Mouse (Mus musculus): ENCODE measurements at regions not wholly inside any gene's neighbourhood (a gene's known extent, or its start where the extent isn't known, plus 50 kb on each side); places are given as distances from the start of the nearest gene placed in this dataset.

DNA sequence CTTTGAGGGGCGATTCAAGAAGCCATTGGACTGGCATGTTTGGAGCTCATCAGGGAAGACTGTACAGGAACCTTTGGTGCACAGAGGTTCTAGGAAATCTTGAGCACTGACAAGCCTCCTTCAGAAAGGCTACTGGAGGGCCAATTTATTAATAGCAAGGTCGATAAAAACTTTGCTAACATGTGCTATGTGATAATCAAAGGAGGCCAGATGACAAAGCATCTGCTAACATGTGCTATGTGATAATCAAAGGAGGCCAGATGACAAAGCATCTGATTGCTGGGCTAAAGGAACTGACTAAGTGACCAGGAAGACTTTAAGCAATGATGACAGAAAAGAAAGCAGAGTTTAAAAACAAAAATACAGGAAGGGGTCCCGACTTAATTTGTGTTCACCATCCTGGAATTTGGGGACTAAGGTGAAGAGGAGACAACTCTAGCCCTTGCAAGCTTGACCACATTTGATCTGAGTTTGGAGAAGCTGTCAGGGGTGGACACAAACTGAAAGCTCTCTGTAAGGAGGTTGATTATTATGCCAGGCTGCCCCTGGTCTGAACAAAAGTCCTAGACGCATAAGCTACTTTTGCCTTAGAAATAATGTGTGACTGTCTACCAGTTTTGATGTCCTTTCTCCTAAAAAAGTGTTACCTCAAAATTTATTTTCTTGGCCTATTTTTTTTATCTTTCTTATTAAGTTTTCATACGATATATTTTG is 455.5 kb upstream of the Fam92a start:
- DNase-seq (ENCODE audit: low spot score in 2 of 2), result no peak

DNA sequence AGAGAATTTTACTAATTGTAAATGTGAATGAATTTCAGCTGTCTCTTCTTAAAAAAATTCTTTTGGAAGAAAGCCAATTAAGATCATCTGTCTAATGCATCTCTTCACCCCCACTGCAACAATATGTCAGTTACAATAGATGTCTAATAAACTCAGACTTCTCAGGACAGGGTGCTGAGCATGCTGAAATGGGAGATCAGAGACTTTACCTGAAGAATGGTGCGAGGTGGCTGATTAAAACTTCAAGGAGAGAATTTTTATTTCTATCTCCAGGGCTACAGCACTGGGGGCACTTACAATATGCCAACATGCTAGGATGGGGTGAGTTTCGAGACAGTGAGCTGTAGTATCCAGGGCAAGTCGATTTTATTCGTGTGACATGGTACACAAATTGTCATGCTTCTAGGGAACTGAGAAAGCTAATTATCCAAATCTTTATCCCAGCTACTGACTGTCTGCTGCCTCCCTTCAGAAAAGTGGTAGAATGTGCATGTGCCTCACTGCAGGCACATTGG is 449.0 kb upstream of the Fam92a start:
- no peak for DNase-seq (ENCODE audit: low spot score in 2 of 2)

DNA sequence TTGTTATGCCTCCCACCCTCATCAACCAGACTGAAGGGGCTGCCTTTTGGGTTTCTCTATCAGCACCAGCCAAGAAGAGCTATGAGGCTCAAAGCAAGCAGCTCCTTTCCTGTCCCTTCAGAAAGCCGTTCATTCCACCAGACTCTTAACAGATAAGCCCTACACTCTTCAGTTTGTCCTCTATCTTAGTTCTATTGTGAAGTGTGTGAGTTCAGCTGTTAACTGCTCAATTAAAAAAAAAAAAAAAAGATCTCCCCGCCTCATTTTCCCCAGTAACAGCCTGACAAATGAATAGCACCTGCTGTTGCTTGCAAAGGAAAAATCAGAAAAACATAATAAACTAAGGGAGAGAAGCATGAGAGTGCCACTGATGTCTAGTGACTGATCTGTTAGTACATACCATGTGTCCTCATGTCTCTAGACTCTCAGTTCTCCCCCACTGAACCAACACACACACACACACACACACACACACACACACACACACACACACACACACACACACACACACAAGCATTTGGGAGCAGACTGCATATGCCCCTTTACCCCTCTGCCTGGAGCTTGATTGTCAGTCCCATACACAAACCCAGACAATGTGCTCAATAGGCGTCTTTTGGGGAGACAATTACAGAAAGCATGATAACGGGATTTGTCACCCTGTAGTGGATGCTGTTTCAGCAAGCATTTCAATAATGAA is 448.4 kb upstream of the Fam92a start:
- no peak for DNase-seq (ENCODE audit: low spot score in 2 of 2)

DNA sequence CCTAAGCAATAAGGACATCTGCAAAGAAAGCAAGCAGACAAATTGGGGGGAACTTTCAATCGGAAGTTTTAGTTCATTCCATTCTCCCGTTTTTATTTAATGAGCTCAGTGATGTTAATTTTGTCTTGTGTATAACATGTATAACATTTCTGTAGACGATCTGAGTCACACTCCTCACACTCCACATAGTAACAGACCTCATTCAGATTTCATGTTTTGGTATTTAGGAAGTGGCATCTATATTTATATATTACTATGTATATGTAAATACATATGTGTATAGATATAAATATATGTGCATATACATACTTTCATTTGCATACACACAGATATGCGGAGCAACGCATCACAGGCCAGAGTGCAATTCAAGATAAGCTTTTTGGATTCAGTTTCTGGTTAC is 444.9 kb upstream of the Fam92a start:
- DNase-seq (ENCODE audit: low spot score in 2 of 2), result no peak

DNA sequence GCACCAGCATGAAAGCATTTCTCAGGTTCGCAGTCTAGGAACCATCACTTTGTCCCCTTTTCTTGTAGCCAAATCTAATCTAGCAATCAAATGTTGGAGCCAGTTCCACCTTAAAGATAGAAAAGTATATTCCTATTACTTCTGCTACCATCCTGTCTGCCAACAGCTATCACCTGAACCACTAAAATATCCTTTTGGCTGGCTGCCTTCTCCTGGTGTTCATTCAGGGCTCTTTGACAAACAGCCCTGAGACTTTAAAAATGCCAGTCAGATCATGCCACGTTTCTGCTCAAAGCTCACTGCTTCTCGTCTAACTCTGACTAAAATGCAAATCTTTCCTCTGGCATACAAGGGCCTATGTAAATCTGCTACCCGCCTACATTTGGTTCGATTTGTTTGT is 439.7 kb upstream of the Fam92a start:
- no peak for DNase-seq (ENCODE audit: low spot score in 2 of 2)

DNA sequence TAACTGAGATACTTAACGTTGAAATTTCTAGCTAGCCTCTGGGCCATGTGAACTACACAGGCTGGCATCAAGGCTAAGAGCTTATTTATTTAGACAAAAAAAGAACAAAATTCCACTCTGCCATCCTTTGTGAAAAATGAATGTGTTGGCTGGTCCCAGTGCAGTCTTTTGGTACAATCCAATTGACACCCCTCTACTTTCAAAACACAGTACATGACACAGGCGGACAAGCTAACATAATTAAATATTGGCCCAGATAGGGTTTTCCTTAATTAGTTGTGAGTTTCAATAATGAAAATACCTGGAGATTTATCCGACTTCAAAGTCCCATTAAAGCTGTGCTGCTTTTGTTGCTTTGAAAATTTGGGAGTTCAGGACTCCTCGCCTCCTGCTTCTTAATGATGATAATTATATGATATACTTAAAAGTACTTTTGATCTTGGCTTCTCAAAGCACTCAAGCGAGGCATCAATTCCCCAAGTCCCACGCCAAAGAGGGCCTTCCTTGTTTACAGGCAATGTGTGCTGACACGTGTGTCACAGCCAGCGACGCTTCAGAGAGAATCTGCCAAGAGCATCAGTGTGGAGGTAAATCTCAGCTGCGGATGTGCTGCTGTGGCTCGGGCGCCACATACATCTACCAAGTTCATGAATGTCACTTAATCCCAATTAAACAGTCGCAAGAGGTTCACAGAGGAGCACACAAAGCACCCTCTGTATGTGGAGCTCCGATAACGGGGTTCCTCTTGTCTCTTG is 429.5 kb upstream of the Fam92a start:
- DNase-seq (ENCODE audit: low spot score in 2 of 2), result no peak

DNA sequence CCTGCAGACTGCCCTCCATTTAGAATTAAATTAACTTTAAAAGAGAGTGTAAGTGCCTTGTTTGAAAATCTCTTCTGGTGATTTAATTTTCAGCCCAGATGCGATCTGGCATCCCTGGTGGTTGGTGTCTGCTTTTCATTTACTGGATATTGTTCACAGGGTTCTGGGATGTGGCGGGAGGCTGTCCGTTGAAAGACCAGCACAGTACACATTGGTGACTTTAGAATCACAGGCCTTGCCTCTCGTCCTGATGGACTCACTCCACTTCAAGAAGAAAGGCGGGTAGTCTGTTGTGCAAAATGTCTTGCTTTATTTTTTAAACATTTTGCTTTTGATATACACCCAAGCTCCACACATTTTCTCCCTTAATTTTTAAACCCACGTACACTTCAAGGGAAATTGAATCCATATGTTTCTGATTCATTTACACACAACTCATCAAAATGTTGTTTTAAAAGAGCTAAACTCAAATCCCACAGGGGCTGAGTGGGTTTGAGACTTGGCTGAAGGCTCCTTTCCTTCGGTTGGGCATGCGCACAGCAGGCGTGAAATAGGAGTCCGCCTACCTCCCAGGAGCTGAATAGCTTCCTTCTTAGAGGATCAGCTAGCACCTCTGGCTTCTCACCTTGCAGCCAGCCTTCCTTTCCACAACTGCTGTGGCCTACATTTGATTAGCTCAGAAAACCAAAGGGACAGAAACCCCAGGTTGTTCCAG is 424.1 kb upstream of the Fam92a start:
- no peak for DNase-seq (ENCODE audit: low spot score in 2 of 2)

DNA sequence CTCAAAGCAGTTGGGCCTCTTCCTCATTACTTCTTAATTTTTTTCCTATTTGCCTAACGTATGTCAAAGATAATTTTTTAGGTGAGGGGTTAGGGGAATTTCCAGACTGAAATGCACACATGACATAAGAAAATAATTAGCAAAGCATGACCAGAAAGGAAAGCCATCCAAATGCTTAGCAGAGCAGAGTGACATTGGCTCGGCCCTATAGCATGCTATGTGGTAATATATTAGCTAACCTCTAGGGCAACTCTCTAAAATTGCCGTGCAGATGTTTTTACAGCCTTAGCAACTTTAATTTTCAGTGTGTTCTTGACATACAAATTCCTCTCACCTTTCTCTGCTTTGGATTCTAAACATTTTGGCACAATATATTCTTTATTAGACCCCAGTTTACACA is 421.2 kb upstream of the Fam92a start:
- no peak for DNase-seq (ENCODE audit: low spot score in 2 of 2)

DNA sequence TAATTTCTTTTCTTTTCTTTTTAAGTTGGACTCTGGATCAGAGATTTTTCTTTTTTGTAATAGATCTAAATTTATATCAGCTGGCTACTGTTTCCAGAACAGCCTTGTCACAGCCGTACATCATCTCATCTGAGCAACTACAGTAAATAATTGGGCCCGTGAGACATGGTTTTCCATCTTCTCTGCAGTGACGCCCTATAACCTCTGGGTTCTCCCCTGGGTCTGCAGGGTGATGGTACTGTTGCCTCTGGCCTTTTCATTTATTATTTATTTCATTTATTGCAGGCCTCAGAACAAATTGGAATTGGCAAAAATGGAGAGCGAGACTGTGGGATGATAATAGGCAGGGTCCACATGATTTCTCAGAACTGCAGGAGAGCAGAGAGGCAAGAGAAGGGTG is 406.3 kb upstream of the Fam92a start:
- no peak for DNase-seq (ENCODE audit: low spot score in 2 of 2)

DNA sequence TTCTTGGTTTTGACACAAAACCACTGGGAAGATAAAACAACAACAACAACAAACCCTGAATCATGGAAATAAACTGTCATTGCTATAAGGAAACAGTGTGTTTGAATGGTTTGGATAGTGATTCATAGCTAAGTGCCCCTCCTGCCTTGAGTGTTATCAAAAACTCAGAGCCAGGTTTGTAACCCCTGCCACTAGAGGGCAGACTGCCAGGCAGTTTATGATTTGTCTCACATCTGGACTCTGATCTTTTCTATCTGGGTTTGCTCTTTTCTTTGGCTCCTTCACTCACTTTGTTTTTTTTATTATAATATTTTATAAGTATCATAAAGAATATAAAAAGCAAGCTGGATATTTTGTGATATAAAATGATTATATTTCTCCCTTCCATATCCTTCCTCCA is 400.1 kb upstream of the Fam92a start:
- DNase-seq (ENCODE audit: low spot score in 2 of 2), result no peak

DNA sequence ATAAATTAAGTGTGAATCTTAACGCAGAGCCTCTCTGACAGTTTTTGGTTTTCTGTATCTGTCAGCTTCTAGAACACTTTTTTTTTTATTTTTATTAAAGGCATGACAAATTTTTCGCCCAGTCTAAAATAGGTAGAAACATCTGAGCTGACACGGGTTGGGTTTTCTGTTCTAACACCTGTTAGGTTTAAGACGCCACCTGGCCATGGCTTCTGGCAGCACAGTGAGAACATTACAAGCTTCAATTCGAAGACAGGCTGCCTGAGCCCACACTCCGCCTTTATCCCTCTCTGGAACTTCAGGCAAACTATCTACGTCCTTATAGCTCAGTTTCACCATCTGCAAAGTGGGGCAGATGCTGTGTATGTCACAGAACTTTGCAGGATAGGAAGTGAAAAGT is 398.9 kb upstream of the Fam92a start:
- DNase-seq (ENCODE audit: low spot score in 2 of 2), result no peak

DNA sequence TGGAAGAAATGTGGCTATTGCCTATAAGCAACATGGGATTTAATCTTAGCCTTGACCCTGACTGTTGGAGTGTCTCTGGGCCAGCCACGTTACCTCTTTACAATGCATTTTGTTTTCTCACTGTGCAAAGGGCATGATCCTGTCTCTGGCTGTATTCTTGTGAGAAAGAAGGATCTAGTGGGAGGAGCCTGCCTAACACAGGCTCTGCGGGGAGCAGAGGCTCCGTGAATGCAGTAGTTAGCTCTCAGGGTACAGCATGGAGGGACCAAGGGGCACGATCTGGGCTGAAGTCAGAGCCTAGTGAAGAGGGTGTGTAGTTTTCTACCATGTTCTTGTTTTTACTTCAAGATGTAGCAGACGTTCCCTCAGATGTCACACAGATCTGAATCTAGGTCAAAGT is 395.8 kb upstream of the Fam92a start:
- no peak for DNase-seq (ENCODE audit: low spot score in 2 of 2)

DNA sequence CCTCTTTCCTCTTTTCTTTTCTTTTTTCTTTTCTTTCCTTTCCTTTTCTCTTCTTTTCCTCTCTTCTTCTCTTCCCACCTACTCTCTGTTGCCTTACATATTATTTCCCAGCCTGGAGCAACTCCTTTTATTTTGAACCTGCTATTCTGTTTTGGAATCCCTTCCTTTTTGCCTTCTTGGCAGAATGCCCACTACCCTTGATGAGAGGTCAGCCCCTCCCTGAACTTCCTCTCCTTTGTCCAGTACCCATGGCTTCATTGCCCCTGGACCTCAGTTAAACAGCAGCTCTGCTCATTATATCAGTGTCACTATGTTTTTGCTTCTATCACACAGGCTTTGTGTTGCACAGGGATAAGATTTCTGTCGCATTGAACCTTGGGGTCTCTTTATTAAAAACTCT is 391.2 kb upstream of the Fam92a start:
- no peak for DNase-seq (ENCODE audit: low spot score in 2 of 2)

DNA sequence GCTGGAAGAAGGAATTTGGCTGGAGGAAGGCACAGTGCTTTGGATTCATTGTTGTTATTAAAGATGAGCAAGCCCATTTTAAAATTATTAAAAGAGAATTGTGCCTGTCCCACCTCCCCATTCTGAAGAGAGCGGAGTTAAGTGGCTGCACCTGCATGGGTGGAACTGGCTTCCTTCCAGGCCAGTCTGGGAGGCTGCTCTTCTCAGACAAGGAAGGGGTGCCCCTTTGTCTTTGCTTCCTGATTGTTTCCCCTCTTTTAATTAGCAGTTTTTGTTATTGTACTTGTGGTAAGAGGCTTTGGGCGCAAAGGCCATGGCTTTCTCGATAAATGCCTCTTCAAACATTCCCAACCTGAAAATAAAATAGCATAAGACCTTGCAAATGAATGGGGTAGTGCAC is 388.7 kb upstream of the Fam92a start:
- DNase-seq (ENCODE audit: low spot score in 2 of 2), result no peak

DNA sequence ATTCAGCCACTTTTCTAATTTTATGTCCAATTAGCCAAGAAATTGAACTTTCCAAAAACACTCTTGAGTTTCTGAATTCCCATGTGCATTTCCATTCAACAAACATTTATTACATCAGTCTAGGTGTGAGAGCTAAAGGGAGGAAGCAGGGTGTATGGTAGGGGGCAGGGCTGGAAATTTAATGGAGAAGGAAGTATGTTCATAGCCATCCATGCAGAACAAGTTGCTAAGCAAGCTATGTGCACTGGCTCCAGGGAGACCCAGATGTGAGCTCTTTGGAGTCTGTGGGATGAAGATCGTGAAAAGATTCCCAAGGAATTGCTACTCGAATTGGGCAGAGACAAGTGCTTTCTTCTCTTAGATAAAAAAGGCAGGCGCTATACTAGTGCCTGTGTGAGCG is 388.2 kb upstream of the Fam92a start:
- no peak for DNase-seq (ENCODE audit: low spot score in 2 of 2)

DNA sequence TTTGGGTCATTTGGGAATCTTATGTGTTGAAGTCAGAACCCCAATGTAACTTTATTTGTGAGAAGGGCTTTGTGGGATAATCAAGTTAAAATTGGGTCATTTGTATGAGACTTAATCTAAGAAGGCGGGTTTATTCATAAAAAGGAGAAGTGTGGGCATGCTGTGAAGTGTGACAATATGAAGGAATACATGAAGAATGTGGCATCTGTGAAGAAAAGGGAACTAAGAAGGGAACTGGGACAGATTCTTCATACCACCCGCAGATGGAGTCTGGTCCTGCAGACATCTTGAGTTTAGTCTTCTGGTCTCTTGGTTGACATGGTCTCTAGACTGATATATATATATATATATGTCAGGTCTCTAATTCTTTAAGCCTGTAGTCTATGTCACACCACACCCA is 385.3 kb upstream of the Fam92a start:
- DNase-seq (ENCODE audit: low spot score in 2 of 2), result no peak

DNA sequence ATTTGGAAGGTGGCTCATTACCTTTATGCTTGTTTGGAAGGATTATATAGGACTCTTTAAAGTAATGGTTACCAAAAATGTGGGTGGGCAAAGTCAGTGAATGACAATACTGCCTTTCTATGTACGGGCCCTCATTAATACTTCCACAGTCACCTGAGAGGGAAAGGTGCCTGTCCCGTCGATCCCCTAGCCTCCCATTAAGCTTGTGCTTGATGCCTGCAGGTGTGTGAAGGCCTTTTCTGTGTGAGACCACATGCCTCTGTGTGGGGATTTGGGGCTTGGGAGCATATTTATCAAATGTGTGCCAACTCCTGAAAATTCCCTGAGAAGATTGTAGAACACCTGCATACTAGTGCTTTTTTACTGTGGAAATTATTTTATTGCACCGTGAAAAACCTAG is 377.4 kb upstream of the Fam92a start:
- DNase-seq (ENCODE audit: low spot score in 2 of 2), result no peak

DNA sequence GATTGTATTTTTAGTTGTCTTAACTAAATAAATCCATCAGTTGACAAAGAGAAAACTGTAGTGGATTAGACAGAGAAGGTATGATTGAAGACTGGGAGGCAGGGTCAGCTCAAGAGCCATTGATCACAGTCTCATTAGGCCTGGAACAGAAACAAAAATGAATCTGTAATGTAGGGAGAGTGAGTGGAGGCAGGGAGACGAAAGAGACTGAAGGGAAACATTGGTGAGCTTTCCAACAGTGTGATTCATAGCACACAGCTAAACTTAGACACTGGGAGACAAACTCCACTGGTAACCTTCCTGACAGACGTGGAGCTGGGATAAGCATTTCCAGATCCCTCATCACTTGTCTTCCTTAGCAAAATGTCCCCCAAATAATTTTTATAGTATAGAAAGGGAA is 372.1 kb upstream of the Fam92a start:
- no peak for DNase-seq (ENCODE audit: low spot score in 2 of 2)

DNA sequence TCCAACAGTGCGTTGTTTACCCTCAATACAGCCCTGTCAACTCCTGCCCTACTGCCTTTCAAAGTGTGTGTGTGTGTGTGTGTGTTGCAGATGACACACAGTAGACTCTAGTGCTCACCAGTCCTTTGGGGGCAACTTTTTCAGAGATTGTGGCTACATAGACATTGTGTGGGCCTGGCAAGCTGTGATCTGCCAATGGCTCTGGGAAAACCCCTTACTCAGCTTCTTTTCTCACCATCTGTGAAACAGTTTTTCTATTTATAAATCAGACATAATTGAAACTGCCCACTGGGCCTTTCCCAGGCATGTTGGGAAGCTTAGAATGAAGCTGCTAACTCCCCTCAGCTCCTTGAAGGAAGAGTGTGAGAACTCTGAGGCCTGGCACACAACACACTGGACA is 369.7 kb upstream of the Fam92a start:
- DNase-seq (ENCODE audit: low spot score in 2 of 2), result no peak

DNA sequence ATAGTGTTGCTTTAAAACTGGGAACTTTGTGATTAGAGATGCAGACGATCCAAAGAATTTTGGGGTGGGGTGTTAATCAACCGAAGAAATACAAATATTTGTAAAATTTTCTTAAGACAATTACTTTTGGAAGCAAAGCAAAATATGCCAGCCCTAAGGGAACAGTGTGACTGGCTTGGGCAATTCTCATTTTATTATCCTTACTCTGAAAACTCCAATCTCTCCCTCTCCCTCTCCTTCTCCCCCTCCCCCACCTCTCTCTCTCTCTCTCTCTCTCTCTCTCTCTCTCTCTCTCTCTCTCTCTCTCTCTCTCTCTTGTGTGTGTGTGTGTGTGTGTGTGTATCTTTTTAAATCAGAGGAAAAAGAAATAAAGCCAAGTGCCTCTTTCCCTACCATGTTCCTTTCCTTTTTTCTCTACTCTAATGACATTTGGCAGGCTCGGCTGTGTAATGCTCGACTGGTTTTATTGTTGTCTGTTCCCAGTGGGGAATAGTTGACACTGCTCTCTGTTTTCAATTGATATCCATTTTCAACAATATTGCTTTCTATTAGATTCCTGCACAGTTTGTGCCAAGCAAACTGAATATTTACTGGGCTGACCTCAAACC is 367.5 kb upstream of the Fam92a start:
- DNase-seq (ENCODE audit: low spot score in 2 of 2), result no peak

DNA sequence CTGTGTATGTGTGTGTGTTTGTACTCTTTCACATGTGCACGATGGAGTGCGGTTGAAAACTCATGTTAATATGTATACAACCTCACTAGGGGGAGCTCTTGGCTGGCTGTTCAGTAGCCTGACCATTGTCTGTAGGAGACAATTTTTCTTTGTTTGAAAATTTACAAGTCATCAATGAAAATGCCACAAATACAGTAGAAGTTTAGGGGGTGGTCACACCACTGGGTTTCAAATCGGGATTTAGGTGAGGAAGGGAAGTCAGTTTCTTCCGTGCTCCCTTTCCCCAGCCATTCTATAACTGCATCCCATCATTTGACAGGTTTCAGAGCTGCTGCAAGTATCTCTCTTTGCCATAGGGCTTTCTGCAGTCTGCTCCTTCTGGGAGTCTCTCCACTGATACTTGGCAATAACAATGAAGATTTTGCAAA is 366.9 kb upstream of the Fam92a start:
- no peak for DNase-seq (ENCODE audit: low spot score in 2 of 2)

DNA sequence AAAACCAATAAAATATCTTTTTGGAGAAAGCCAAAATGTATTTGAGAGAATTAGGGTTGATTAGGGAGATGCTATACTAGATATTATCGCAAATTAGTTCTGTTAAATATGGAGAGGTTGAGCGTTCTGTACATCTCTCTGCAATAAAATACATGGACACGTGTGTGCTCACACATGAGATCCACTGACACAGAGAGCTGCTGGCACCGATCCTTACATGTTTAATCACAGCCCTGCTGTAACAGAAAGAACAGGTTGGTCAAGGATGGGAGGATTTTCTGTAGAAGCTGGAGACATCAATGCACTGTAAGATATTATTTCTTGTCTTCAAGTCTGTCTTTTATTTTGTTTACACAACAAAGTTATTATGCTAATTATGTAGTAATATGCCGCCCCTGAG is 366.2 kb upstream of the Fam92a start:
- no peak for DNase-seq (ENCODE audit: low spot score in 2 of 2)

Measured in spleen, postnatal 4 days (tissue).